Mouse (Mus musculus) embryonic fibroblast, embryonic 13.5 days (primary cell): ENCODE results near the gene 1520401A03Rik. TPM values are rescaled to one million over a fixed set of nuclear protein-coding genes. Genes with fewer than 3 reads are reported as not detected.

ENCODE experiments used
- H3K27ac ChIP-seq: 2 replicates; pipeline ENCODE4 v1.5.1; 2012; ENCODE audit warnings: low read length, control low read depth, inconsistent platforms; ENCODE audit not compliant: insufficient read depth
- H3K4me1 ChIP-seq: 2 replicates; pipeline ENCODE4 v1.6.1; 2011; ENCODE audit warnings: low read length; ENCODE audit not compliant: control insufficient read depth, insufficient read depth
- H3K4me3 ChIP-seq: 2 replicates; pipeline ENCODE4 v1.5.1; 2011; ENCODE audit warnings: mild to moderate bottlenecking, control low read depth, low read length; ENCODE audit not compliant: insufficient read depth
- CTCF ChIP-seq: IDR thresholded peaks from 2 replicates; pipeline ENCODE4 v1.5.1; 2011; ENCODE audit warnings: mild to moderate bottlenecking, control low read depth, low read length, moderate library complexity, borderline replicate concordance; ENCODE audit not compliant: insufficient read depth
- POLR2A ChIP-seq: IDR thresholded peaks from 2 replicates; pipeline ENCODE4 v1.6.1; 2011; ENCODE audit warnings: low read depth, mild to moderate bottlenecking, control low read depth, low read length, moderate library complexity
- polyA plus RNA-seq: library from polyadenylated mRNA; stranded (reverse); fragments of >200 nt; gene quantifications from 2 replicates; pipeline ENCODE4 v1.2.4, GENCODE M21; 2011; ENCODE audit warnings: low read depth; ENCODE audit not compliant: missing spikeins, insufficient read length

The 1520401A03Rik gene
- polyA plus RNA-seq, 1 experiment: not detected

- peaks cover 3% of the 10 kb centered on the region; the same call in 1 of the 2 replicates for H3K4me1 ChIP-seq
- TF ChIP-seq POLR2A (no peak), CTCF (peak; percentile 71)
- no peak overlapping the region for H3K27ac ChIP-seq
- H3K4me3 ChIP-seq: no peak overlapping the region
Observed at GRCm38 (mm10) chr17:23706212-23706611, 16.4 kb downstream of the 1520401A03Rik start.

- Histone ChIP-seq H3K4me3 (no peak overlapping the region), H3K4me1 (peaks cover 3% of the 10 kb centered on the region; the same call in 1 of the 2 replicates), H3K27ac (no peak overlapping the region)
- TF ChIP-seq CTCF: no peak
- no peak for TF ChIP-seq POLR2A
Observed at GRCm38 (mm10) chr17:23705525-23706104, 17.0 kb downstream of the 1520401A03Rik start.

GRCm38 (mm10) chr17:23704741-23705140 lies 17.8 kb downstream of the 1520401A03Rik start:
- no peak overlapping the region for H3K4me3 ChIP-seq
- TF ChIP-seq POLR2A (no peak), CTCF (no peak)
- H3K27ac ChIP-seq: no peak overlapping the region
- H3K4me1 ChIP-seq: peaks cover 3% of the 10 kb centered on the region; the same call in 1 of the 2 replicates

GRCm38 (mm10) chr17:23703301-23703700 lies 19.3 kb downstream of the 1520401A03Rik start:
- Histone ChIP-seq H3K4me3 (no peak overlapping the region), H3K4me1 (peaks cover 5% of the 10 kb centered on the region), H3K27ac (no peak overlapping the region)
- TF ChIP-seq CTCF (no peak), POLR2A (no peak)

GRCm38 (mm10) chr17:23700079-23700478 lies 22.5 kb downstream of the 1520401A03Rik start:
- H3K4me3 ChIP-seq: peak overlapping the region; percentile 30; the same call in 1 of the 2 replicates
- peaks cover 9% of the 10 kb centered on the region for H3K4me1 ChIP-seq
- TF ChIP-seq POLR2A (no peak), CTCF (peak; percentile 92)
- no peak overlapping the region for H3K27ac ChIP-seq

DNA sequence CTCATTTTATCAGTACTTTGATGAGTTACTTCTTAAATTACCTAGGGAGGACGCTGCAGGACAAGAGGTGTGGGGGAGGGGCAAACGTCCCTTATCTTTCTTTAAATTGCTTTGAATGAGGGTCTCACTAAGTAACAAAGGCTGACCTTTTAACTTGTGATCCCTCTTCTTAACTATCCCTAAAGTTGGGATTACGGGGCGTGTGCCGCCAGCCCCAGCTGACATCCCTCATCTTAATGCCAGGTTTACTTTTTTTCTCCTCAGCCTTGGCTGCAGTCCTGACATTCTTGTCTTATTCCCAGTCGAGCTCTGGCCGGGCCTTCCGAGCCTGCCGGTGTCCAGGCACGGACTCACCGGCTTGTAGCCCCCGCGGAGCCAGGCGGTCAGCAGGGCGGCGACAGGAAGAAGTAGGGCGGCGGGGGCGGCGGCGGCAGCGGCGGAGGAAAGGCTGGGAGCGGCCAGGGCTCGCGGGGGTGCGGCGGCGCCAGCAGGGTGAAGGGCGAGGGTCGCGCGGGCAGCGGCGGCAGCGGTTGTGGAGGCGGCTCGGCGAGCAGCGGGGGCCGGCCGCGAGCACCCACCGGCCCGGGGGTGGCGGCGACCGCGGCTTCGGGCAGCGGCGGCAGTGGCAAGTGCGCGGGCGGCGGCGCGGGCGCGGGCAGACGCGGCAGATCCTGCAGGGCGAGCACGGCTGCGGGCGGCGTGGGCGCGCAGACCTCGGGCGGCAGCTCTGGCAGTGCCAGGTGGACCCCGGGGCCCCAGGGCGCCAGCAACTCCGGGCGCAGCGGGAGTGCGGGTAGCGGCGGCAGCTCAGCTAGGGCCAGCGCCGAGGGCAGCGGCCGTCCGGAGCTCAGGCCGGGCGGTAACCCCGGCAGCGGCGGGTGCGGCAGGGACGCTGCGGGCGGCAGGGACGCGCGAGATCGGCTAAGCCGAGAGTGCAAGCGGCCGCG lies 23.2 kb downstream of the 1520401A03Rik start:
- TF ChIP-seq POLR2A: no peak
- no peak overlapping the region for H3K27ac ChIP-seq

DNA sequence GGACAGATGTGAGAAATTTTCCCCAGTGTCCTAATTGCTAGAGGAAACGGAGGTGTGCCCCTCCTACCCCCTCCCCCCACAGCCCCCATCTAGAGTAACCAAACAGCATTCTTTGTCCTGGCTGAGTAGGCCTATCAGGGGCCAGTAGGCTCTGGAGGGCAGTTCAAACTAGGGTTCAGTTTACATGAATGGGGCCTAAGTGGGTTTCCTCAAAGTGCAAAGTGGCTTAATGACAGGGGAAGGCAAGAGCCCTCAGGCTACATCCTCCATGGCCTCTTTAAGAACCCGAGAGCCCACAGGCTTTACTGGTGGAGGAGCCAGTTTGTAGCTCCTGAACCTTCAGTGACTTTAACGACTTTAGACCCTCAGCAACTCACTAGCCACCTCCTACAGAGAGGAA lies 26.8 kb downstream of the 1520401A03Rik start:
- H3K27ac ChIP-seq: no peak overlapping the region
- TF ChIP-seq CTCF (no peak), POLR2A (no peak)

More for the DNA sequence above, 23.2 kb downstream of the 1520401A03Rik start:
- Histone ChIP-seq H3K4me3 (peak overlapping the region; percentile 44), H3K4me1 (peaks cover 6% of the 10 kb centered on the region)

GRCm38 (mm10) chr17:23694491-23694890 lies 28.1 kb downstream of the 1520401A03Rik start:
- Histone ChIP-seq H3K4me3 (no peak overlapping the region), H3K27ac (no peak overlapping the region), H3K4me1 (peaks cover 6% of the 10 kb centered on the region)
- TF ChIP-seq POLR2A (no peak), CTCF (no peak)

More for the DNA sequence above, 26.8 kb downstream of the 1520401A03Rik start:
- no peak overlapping the region for H3K4me3 ChIP-seq
- peaks cover 6% of the 10 kb centered on the region for H3K4me1 ChIP-seq

- Histone ChIP-seq H3K27ac (no peak within 1 kb of the TSS), H3K4me3 (no peak within 1 kb of the TSS), H3K4me1 (no peaks in the 10 kb centered on the region)
- TF ChIP-seq POLR2A: no peak
Observed at GRCm38 (mm10) chr17:23683856-23684672, 38.5 kb downstream of the 1520401A03Rik start, which contains the start of gene Cldn9. Gene Cldn9, minus strand, starts transcription at chr17:23684026.
